Mouse (Mus musculus) telencephalon, adult 2 months (tissue): ENCODE measurements around the gene Rab5if.
A peak's percentile ranks its signal among the peaks of the same experiment; 100 is the strongest.
"Not testable (repeated sequence)": the region's sequence is repeated elsewhere in the genome, so short reads cannot be mapped to it uniquely, and the experiment has no call there.

Experiments used
- DNase-seq: peaks from one replicate; pipeline ENCODE4 v3.0.0-alpha.2; 2011; ENCODE audit warnings: low read depth, low spot score

Gene Rab5if

DNA sequence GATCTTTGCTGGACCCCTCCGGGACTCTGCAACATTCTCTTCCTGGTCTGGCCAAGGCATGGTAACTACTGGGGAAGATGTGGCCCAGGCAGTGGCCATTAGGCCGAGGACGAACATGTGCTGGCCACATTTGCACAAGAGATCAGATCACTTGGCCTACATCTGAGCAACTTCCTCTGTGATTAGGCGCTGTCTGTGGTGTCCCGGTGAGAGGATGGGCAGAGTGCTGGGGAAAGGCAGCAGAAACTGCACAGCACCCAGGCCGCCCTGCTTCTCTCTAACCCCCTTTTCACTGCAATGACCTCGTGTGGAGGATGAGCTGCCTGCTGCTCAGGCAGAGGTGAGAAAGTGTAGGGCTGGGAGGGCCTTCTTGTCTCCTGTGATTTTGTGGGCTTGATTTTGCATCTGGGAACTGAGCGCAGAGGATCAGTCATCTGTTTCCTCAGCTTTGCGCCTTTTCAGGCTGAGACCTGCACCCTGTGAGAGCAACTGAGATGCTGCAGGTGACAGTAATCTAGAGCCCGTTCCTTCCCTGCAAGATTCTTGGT lies 23.2 kb downstream of the Rab5if start:
- DNase-seq, result no peak

- DNase-seq, result no peak
These were observed 24.1 kb downstream of the Rab5if start, which contains the start of gene Sla2 for GRCm38 (mm10) chr2:156887017-156887416. Gene Sla2, minus strand, starts transcription at chr2:156887192.

DNA sequence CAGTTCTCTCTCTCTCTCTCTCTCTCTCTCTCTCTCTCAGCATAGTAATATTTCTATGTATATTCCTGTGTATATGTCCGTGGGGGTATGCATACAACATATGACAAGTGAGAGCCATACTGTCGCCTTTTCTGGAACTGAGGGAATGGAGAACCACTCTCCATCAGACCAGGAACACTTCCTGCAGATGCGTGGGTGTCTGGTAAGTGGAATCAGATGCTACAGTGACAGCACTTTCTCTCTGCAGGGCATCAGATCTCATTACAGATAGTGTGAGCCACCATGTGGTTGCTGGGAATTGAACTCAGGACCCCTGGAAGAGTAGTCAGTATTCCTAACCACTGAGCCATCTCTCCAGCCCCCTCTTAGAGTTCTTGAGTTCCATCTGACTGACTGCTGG lies 25.6 kb downstream of the Rab5if start:
- no peak for DNase-seq

DNA sequence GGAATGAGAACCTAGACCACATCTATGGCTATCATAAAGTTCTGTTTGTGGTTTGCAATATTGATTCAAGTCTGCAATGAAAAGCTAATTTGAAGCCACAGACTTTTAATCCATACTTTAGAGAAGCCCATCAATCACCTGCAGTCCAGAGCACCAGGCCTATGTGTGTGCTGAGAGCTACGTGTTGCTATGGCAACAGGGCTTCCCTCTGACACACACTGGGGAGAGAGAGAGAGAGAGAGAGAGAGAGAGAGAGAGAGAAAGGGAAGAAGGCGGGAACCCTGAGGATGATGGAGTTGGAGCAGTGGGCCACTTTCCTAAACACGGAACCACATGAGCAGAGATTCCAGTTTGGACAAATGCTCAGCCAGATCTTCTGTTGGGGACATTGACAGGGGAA lies 29.3 kb downstream of the Rab5if start:
- no peak for DNase-seq

- DNase-seq, result no peak
These were observed 29.9 kb downstream of the Rab5if start for GRCm38 (mm10) chr2:156892821-156893220.

- no peak for DNase-seq
These were observed 31.8 kb downstream of the Rab5if start for GRCm38 (mm10) chr2:156894496-156895265.

GRCm38 (mm10) chr2:156896384-156896914 lies 33.5 kb downstream of the Rab5if start:
- DNase-seq, result no peak

DNA sequence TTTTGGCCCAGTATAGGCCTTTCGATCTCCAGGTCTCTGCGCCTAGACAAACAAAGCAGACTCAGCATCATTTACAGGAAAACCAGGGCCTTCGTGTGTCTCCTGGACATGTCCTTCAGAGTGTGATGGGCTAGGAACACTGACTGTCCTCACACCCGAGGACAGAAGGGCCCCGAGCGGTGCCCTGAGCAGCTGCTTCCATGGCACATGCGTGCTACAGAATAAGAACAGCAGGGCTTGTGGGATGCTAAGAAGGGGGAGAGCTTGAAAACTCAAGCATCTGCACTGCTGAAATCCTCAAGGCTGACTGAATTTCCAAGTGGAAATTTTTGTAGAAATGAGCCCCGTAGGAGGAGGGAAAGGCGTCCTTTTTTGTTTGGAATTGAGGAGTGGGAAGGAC lies 34.1 kb downstream of the Rab5if start:
- peak; percentile 78 for DNase-seq

DNA sequence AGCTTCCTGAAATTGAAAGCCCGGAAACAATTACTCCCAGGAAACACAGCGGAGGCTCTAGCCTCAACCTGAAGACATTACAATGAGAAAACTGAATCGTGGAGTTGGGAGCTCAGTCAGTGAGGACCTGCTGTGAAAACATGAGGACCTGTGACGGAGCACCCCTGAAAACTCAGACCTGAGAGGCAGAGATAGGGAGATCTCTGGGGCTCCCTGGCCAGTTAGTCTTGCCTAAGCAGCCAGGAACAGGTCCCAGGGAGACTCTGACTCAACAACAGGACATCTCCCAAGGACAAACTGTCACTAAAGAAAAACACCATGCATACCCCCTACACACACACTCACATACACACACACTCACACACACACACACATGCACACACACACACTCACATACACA lies 35.4 kb downstream of the Rab5if start:
- DNase-seq, result no peak

- DNase-seq, result no peak
These were observed 36.3 kb downstream of the Rab5if start for GRCm38 (mm10) chr2:156899184-156899583.

DNA sequence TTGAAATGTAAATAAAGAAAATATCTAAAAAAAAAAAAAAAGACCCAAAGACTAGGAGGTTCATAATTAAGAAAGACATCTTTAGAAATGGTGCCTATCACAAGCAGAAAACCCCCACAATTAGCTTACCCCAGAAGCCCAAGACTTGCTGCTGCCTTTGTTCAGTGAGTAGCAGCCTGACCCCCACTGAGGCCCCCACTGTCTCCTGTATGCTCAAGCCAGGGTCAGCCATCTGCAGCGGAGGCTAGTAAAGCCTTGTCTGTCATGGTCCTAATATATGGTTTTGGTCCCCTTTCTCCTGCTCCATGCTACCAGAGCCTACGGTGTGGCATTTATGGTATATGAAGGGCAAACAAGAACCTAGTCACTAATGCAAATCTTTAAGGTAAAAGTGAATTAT lies 38.4 kb downstream of the Rab5if start:
- no peak for DNase-seq

DNA sequence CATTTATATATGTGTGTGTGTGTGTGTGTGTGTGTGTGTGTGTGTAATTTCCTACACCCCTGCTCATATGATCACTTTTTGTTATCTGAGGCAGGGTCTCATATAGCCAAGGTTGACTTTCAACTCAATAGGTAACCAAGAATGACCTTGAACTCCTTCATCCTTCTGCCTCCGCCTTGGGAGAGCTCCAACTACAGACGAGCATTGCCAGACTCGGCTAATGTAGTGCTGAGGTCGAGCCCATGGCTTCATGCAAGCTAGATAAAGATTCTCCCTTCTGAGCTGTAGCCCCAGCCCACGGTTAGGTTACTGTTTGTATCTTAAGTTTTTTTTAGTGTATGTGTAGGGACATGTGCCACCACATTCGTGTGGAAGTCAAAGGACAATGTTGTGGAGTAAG lies 39.0 kb downstream of the Rab5if start:
- DNase-seq, result no peak

- DNase-seq, result not testable (repeated sequence)
These were observed 39.5 kb downstream of the Rab5if start for GRCm38 (mm10) chr2:156902411-156902810.

- no peak for DNase-seq
These were observed 40.4 kb downstream of the Rab5if start for GRCm38 (mm10) chr2:156903367-156903766.

DNA sequence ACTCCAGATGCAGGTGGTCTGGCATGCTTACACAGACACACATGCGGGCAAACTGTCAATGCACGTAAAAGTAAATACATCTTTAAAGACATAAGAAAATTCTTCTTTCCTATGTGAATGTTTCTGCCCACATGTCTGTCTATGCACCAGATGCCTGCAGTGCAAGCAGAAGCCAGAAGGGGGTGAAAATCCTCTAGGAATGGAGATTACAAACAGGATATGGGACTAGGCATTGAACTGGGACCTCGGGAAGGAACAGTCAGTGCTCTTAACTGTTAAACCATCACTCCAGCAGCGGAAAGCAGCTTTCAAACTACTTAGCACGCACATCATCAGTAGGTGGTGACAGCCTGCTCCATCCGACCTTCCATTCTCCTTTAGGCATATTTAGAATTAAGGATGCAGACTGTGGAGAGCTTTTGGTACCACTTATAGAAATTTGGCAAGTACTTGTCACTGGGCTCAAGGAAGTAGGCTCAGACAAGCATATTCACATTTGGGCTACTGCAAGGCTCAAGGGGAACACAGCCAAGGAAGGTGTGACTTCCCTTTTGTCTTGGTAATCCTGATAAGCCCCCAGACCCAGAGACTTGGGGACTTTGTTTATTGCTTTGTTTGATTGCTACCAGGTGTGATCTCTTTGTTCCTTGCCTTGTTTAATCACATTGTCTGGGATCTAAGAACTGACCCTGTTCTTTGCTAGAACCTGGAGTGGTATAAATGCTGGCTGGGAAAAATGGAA lies 42.2 kb downstream of the Rab5if start:
- DNase-seq, result peak; percentile 50

GRCm38 (mm10) chr2:156905931-156906330 lies 43.0 kb downstream of the Rab5if start:
- DNase-seq, result not testable (repeated sequence)

GRCm38 (mm10) chr2:156913191-156913590 lies 50.3 kb downstream of the Rab5if start:
- no peak for DNase-seq

DNA sequence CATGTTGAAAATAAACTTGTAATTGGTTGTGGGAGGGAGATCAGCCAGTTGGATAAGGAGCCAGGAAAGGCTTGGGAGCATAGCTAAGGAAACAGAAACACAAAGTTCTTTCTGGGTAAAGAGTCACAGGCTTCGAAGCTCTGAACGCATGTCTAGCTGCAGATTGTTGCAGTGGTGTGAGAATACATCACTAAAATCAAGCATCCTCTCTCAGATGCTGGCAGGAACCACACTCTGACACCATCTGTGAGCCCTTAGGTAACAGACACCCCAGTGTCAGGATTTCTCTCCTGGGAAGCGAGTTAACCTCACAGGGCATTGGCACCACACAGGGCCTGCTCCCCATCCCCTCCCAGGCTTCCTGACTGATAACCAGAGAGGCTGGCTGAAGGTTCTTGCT lies 52.6 kb downstream of the Rab5if start:
- DNase-seq, result no peak

GRCm38 (mm10) chr2:156916419-156917125 lies 53.6 kb downstream of the Rab5if start:
- no peak for DNase-seq

GRCm38 (mm10) chr2:156918562-156918961 lies 55.6 kb downstream of the Rab5if start:
- no peak for DNase-seq

GRCm38 (mm10) chr2:156919191-156919590 lies 56.3 kb downstream of the Rab5if start:
- DNase-seq, result not testable (repeated sequence)

- no peak for DNase-seq
These were observed 56.9 kb downstream of the Rab5if start for GRCm38 (mm10) chr2:156919796-156920195.
